Mouse (Mus musculus) stomach, postnatal 0 days (tissue): Measurements from ENCODE around the gene Btbd9.

Experiments used
- CTCF ChIP-seq: IDR thresholded peaks from 2 replicates; pipeline ENCODE4 v1.5.1; 2016; ENCODE audit warnings: antibody characterized with exemption, low read depth, mild to moderate bottlenecking, moderate library complexity
- EP300 ChIP-seq: optimal IDR thresholded peaks from 2 replicates; pipeline ENCODE3; 2016; ENCODE audit warnings: antibody characterized with exemption

DNA sequence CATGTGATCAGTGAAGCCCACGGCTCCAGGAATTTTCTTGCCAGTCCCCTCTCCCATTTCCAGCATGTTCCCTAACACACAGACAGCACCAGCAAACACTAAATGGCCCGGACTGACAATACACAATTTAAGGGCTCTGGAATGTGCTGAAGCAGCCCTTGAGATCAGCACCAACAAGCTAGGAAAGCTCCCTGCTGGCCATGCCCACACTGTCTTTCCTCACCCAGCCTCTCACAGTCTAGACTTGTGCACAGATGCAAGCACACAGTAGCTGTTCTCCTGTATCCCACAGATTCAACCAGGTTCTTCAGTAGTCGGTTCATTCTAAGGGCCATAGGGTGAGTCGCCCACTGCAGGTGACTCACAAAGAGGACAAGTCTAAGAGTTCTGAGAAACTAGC, 263.6 kb downstream of the Btbd9 start:
- no peak for TF ChIP-seq CTCF
- no peak for TF ChIP-seq EP300
